Mouse (Mus musculus) ES-E14 (cell line): Measurements from ENCODE around the gene A030005L19Rik.

ENCODE experiments used
- HCFC1 ChIP-seq: IDR thresholded peaks from 2 replicates; pipeline ENCODE4 v1.6.1; 2012; ENCODE audit warnings: low read length, inconsistent platforms, borderline replicate concordance; ENCODE audit not compliant: insufficient read depth
- MAFK ChIP-seq: IDR thresholded peaks from 2 replicates; pipeline ENCODE4 v1.6.1; 2014; ENCODE audit warnings: mild to moderate bottlenecking, low read depth, low read length, inconsistent platforms; ENCODE audit not compliant: insufficient read depth
- ZC3H11A ChIP-seq: IDR thresholded peaks from 2 replicates; pipeline ENCODE4 v1.6.1; 2012; ENCODE audit warnings: low read depth, mild to moderate bottlenecking, inconsistent platforms, low read length, borderline replicate concordance
- ZNF384 ChIP-seq: IDR thresholded peaks from 2 replicates; pipeline ENCODE4 v1.6.1; 2012; ENCODE audit warnings: low read depth, low read length, inconsistent platforms

DNA sequence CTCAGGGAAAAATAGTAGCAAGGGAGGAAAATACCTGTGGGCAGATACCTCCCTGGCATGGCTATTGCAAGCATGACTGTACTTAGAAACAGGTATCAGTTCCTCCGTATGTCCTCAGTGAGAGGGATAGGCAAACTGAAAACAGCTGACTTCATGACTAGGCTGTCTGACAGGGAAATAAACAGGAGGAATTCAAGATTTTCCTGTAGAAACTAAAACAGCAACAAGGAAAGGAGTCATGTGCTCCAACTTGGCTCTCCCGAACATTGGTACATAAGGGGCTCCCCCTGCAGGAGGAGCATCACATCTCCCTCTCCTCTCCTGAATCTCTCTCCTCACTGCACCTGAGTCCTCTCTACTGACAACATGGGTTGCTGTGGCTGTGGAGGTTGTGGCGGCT is at the start of gene A030005L19Rik:
- TF ChIP-seq ZNF384, result no peak
- TF ChIP-seq ZC3H11A, result no peak
- no peak for TF ChIP-seq MAFK
- no peak for TF ChIP-seq HCFC1
